Mouse (Mus musculus) thymus, adult 2 months (tissue): ENCODE measurements around the gene Ryr1. TPM values are rescaled to one million over a fixed set of nuclear protein-coding genes. Genes with fewer than 3 reads are reported as not detected.
A peak's percentile ranks its signal among the peaks of the same experiment; 100 is the strongest.

Source experiments
- DNase-seq: peaks from one replicate; pipeline ENCODE4 v3.0.0; 2021
- H3K27ac ChIP-seq: fragments of 200-500 bp; 2 replicates; pipeline ENCODE4 v1.5.1; 2012; ENCODE audit warnings: low read length, control low read depth; ENCODE audit not compliant: control insufficient read depth, insufficient read depth
- H3K27me3 ChIP-seq: fragments of 200-500 bp; 2 replicates; pipeline ENCODE4 v1.6.1; 2012; ENCODE audit warnings: mild to moderate bottlenecking, low read length, moderate library complexity, mixed read lengths; ENCODE audit not compliant: control insufficient read depth, insufficient read depth
- H3K36me3 ChIP-seq: fragments of 200-500 bp; 2 replicates; pipeline ENCODE4 v1.6.1; 2012; ENCODE audit warnings: mild to moderate bottlenecking, low read length, moderate library complexity; ENCODE audit not compliant: control insufficient read depth, insufficient read depth
- H3K4me1 ChIP-seq: fragments of 200-500 bp; replicated peaks from 2 replicates; pipeline ENCODE4 v1.6.1; 2012; ENCODE audit warnings: low read length; ENCODE audit not compliant: control insufficient read depth, insufficient read depth
- H3K4me3 ChIP-seq: fragments of 200-500 bp; 2 replicates; pipeline ENCODE4 v1.5.1; 2012; ENCODE audit warnings: mild to moderate bottlenecking, low read length, control low read depth, moderate library complexity; ENCODE audit not compliant: control insufficient read depth, insufficient read depth
- CTCF ChIP-seq: fragments of 200-500 bp; IDR thresholded peaks from 2 replicates; pipeline ENCODE4 v1.5.1; 2012; ENCODE audit warnings: mild to moderate bottlenecking, control low read depth, low read length, moderate library complexity, borderline replicate concordance; ENCODE audit not compliant: control insufficient read depth, poor library complexity, insufficient read depth; ENCODE audit errors: extremely low read depth
- POLR2A ChIP-seq: fragments of 200-500 bp; IDR thresholded peaks from 2 replicates; pipeline ENCODE4 v1.6.1; 2012; ENCODE audit warnings: mild to moderate bottlenecking, low read length, control low read depth, moderate library complexity; ENCODE audit not compliant: control insufficient read depth, poor library complexity, insufficient read depth; ENCODE audit errors: extremely low read depth
- WGBS: fragments of 180-500 bp; shearing (Covaris S2); methylation state at CpG from one replicate; pipeline ENCODE4 v1.1.7; 2018; 5-methylcytosine and 5-hydroxymethylcytosine counted together
- polyA plus RNA-seq: library from polyadenylated mRNA; depleted of rRNA; stranded (reverse); fragments of >200 nt; gene quantifications from 2 replicates; pipeline ENCODE4 v1.2.3, GENCODE M21; 2012

Gene Ryr1
- polyA plus RNA-seq, 1 experiment, result 0.19 TPM

DNA sequence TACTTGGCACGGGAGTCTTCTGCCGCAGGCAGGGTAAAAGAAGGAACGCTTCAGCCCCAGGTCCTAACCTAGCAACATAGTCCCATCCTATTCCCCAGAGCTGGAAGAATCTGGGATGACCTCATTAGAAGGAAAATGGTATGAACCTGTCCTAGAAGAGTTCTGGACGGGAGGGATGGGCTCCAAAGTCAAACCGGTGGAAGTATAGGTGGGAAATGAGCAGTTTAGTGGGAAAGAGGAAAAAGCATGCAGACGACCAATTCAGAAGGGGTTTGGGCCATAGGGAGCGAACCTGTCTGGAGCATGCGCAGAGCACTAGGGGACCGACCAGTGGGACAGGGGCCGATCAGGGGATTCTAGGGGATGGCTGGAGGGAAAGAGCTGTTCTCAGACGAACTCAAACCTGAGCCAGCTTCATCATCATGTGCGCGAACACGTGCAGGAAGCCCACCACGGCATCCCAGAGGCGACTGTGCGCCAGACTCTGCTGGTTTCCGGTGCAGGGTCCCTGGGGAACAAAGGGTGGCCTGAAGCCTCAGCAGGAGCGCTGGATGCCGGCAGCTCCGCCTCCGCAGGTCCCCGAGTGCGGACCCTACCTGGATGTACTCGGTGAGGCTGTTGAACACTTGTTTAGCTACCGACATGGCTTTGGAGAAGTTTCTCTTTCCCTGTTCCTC lies 84.9 kb downstream of the Ryr1 start:
- Histone ChIP-seq H3K27ac (no peak overlapping the region), H3K36me3 (no peaks in the 10 kb centered on the region), H3K4me1 (peaks cover 10% of the 10 kb centered on the region), H3K4me3 (peak overlapping the region; percentile 44), H3K27me3 (no peaks in the 10 kb centered on the region)
- under 1% methylated on average over 26 of the region's 26 CpGs for WGBS
- peak; percentile 46 for DNase-seq
- TF ChIP-seq CTCF, result no peak
- no peak for TF ChIP-seq POLR2A

- peak overlapping the region; percentile 16; the same call in 1 of the 2 replicates for H3K4me3 ChIP-seq
- WGBS, result 1% methylated on average over 11 of the region's 11 CpGs
- H3K27me3 ChIP-seq, result no peaks in the 10 kb centered on the region
- TF ChIP-seq CTCF, result no peak
- no peak for TF ChIP-seq POLR2A
- H3K27ac ChIP-seq, result no peak overlapping the region
- peaks cover 10% of the 10 kb centered on the region for H3K4me1 ChIP-seq
- no peaks in the 10 kb centered on the region for H3K36me3 ChIP-seq
- peak; percentile 87 for DNase-seq
These were observed 85.4 kb downstream of the Ryr1 start for GRCm38 (mm10) chr7:29039604-29039984.

DNA sequence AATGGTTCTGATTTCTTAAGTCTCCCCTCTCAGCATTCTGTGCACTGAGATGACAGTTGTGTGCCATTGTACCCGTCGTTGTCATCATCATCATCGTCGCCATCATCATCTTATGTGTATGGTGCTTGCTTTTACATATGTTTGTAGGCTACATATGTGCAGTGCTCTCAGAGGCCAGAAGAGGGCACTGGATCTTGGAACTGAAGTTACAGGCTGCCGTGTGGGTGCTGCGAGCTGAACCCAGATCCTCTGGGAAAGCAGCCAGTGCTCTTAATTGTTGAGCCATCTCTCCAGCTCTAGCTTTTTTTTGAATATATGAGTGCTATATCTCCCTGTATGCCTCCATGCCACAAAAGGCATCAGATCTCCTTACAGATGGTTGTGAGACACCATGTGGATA lies 87.7 kb downstream of the Ryr1 start:
- TF ChIP-seq CTCF, result no peak
- no peak for TF ChIP-seq POLR2A
- 83% methylated on average over 6 of the region's 6 CpGs for WGBS
- Histone ChIP-seq H3K4me1 (peaks cover 10% of the 10 kb centered on the region), H3K4me3 (no peak overlapping the region), H3K27ac (no peak overlapping the region), H3K27me3 (no peaks in the 10 kb centered on the region), H3K36me3 (no peaks in the 10 kb centered on the region)
- DNase-seq, result no peak

DNA sequence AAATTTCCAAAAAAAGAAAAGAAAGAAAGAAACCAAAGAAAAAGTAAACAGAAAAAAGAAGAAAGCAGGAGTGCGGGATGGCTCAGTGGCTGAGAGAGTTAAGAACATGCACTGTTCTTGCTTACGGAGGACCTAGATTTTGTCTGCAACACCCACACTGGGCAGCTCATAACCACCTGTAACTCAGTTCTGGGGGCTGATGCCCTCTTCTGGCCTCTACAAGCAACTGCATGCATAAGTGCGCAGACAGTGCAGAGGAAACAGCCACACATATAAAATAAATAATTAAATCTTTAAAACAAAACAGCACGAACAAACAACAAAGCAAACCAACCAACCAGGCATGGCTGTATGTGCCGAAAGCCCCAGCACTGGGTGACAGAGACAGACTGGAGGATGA lies 92.3 kb downstream of the Ryr1 start:
- no peak for TF ChIP-seq CTCF
- no peak for TF ChIP-seq POLR2A
- Histone ChIP-seq H3K27me3 (no peaks in the 10 kb centered on the region), H3K27ac (no peak overlapping the region), H3K4me1 (no peaks in the 10 kb centered on the region), H3K4me3 (no peak overlapping the region), H3K36me3 (no peaks in the 10 kb centered on the region)
- no peak for DNase-seq
- 93% methylated on average over 5 of the region's 5 CpGs for WGBS

DNA sequence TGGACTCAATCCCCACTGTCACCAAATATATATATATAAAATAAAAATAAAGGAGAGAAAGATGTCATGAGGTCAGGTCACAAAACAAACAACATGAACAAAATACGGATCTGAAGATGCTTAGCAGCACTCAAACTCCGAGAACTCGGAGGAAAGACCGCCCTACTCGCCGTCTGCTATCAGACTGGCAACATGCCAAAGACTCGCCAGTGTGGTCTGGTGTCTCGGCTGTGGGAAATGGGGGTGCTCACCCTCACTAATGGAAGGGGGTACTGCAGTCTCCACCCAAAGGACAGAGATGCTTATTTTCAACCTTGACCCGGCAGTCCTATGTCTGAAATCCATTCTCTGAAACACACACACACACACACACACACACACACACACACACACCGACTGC lies 93.3 kb downstream of the Ryr1 start:
- H3K27ac ChIP-seq, result no peak overlapping the region
- TF ChIP-seq POLR2A, result no peak
- no peak for TF ChIP-seq CTCF
- WGBS, result 65% methylated on average over 10 of the region's 10 CpGs
- DNase-seq, result no peak
- H3K27me3 ChIP-seq, result no peaks in the 10 kb centered on the region
- no peaks in the 10 kb centered on the region for H3K36me3 ChIP-seq
- H3K4me3 ChIP-seq, result no peak overlapping the region
- H3K4me1 ChIP-seq, result no peaks in the 10 kb centered on the region

GRCm38 (mm10) chr7:29029690-29030656 lies 95.0 kb downstream of the Ryr1 start:
- no peaks in the 10 kb centered on the region for H3K36me3 ChIP-seq
- TF ChIP-seq CTCF, result no peak
- TF ChIP-seq POLR2A, result no peak
- H3K4me3 ChIP-seq, result no peak overlapping the region
- no peaks in the 10 kb centered on the region for H3K27me3 ChIP-seq
- H3K27ac ChIP-seq, result no peak overlapping the region
- H3K4me1 ChIP-seq, result peaks cover 14% of the 10 kb centered on the region
- DNase-seq, result no peak
- 68% methylated on average over 14 of the region's 14 CpGs for WGBS

DNA sequence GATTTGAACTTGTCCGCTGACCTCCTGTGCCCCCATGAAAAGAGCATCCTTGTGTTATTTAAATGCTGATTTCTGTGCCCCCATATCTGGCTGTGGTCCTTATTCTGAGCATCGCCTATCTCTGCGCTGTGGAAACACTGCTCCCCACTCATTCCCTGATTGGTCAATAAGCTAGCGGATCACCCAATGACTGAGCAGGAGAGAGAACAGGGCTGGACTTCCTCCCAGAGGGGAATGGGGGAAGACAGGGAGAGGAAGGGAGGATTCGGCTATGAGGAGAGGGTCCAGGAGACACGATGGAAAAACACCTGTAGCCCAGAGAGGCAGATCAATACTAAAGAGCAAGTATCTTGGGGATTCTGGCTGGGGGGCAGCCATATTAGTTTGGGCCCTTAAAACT lies 96.2 kb downstream of the Ryr1 start:
- 90% methylated on average over 6 of the region's 6 CpGs for WGBS
- Histone ChIP-seq H3K4me1 (peaks cover 25% of the 10 kb centered on the region), H3K4me3 (no peak overlapping the region), H3K36me3 (no peaks in the 10 kb centered on the region), H3K27me3 (no peaks in the 10 kb centered on the region), H3K27ac (no peak overlapping the region)
- TF ChIP-seq CTCF (no peak), POLR2A (no peak)
- no peak for DNase-seq
